Mouse (Mus musculus) kidney, adult 2 months (tissue): ENCODE results near the gene Phtf2.

ENCODE experiments used
- CTCF ChIP-seq: fragments of 200-500 bp; conservative IDR thresholded peaks from 2 replicates; pipeline ENCODE4 v1.5.1; 2011; ENCODE audit warnings: low read depth, mild to moderate bottlenecking, control low read depth, low read length, moderate library complexity, mixed read lengths; ENCODE audit not compliant: insufficient read depth, insufficient read length
- POLR2A ChIP-seq: fragments of 200-500 bp; IDR thresholded peaks from one replicate; pipeline ENCODE4 v1.6.1; 2011; ENCODE audit warnings: low read depth, low read length, control low read depth

DNA sequence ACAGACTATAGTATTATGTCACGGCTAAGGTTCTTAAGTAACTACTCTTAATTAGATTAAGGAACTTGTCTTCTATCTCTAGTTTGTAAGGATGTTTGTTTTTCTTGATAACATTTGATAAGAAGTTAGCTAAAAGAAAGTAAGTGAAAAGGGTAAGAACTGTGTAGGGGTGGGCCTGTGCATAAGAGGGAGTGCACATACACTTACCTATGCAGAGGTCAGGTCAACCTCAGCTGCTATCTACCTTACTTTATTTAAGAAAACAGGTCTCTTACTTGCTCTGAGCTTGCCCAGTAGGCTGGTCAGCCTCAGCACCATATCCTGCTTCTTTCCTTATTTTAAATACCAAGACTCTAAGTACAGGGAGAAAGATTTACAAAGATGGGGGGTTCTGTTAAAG lies 100.8 kb downstream of the Phtf2 start:
- no peak for TF ChIP-seq POLR2A
- no peak for TF ChIP-seq CTCF
